Mouse (Mus musculus): ENCODE results near the gene Myh11. TPM values are rescaled to one million over a fixed set of nuclear protein-coding genes. Genes with fewer than 3 reads are reported as not detected.

Myh11 gene
- polyA plus RNA-seq, 2 experiments: 1.2 to 1.5 TPM

DNA sequence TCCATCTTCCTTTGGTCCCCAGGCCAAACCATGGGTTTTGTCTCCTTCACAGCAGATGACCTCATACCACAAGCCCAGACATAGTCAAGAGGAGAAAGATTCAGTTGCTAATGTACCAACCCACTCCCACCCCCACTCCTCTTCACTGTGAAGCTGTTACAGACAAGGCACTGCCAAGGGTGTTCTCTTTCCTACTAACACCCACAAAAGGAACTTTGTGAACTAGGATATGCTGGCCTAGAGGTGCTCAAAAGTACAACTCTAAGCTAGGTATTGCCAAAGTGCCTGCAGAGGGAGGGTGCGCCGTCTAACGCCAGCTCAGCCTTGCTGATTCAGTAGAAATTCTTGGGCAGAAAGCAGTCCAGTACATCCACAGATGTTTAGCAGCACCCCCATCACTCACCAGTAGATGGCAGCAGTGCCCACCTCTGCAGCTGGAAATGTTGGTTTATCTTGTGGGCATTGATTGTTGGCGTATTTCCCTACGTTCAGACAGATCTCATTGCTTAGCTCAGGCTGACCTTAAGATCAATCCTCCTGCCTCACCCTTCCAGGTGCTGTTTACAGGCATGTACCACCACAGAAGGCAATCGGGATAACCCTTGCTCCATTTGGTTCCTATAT is 54.0 kb downstream of the Myh11 start:
- Histone ChIP-seq H3K4me1 (ENCODE audit: control insufficient read depth, insufficient read depth, low read length) (no peaks in the 10 kb centered on the region), H3K9ac (ENCODE audit: low read depth, low read length, severe bottlenecking) (no peak overlapping the region), H3K36me3 (ENCODE audit: control insufficient read depth, insufficient read depth, low read length) (no peaks in the 10 kb centered on the region), H3K4me3 (replicated peaks; ENCODE audit: low read length) (no peak overlapping the region), H3K27me3 (ENCODE audit: control insufficient read depth, insufficient read depth, low read length) (no peaks in the 10 kb centered on the region), H3K27ac (replicated peaks; ENCODE audit: low read depth, low read length) (no peak overlapping the region), H3K4me2 (replicated peaks; ENCODE audit: low read depth, low read length, severe bottlenecking) (no peak overlapping the region), H3K9me3 (ENCODE audit: control insufficient read depth, low read length) (no peaks in the 10 kb centered on the region)
- peak; percentile 62; the same call in 1 of the 2 replicates for ATAC-seq (ENCODE audit: low FRiP score, low read depth)
- peak; percentile 75 for DNase-seq (ENCODE audit: low spot score)
- no peak for TF ChIP-seq POLR2A (IDR thresholded peaks at IDR 0.05; ENCODE audit: borderline replicate concordance, extremely low read depth, insufficient read depth, insufficient read length)
- WGBS: 18% methylated on average over 6 of the region's 6 CpGs

DNA sequence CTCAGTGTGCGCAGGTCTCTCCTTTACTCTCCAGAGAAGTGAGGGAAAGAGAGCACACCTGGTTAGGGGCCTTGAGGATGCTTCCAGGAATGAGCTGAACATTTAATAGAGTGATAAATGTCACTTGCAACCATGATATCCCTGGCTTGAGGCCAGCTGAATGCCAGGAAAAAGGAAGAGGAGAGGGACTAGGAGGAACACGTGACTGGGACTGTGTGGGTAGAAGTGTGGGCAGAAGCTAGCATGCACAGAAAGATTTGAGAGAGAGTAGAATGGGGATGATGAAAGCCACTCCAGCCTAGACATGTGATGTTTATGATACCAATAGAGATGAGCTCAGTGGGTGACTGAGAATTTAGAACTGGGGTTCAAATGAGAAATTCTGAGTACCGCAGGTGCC is 76.0 kb downstream of the Myh11 start:
- DNase-seq (ENCODE audit: low spot score) (no peak), ATAC-seq (ENCODE audit: low FRiP score, low read depth) (no peak)
- no peaks in the 10 kb centered on the region for H3K27me3 ChIP-seq (ENCODE audit: control insufficient read depth, insufficient read depth, low read length)
- TF ChIP-seq POLR2A (IDR thresholded peaks at IDR 0.05; ENCODE audit: borderline replicate concordance, extremely low read depth, insufficient read depth, insufficient read length): no peak
- no peaks in the 10 kb centered on the region for H3K9me3 ChIP-seq (ENCODE audit: control insufficient read depth, low read length)
- H3K27ac ChIP-seq (replicated peaks; ENCODE audit: low read depth, low read length): no peak overlapping the region
- 81% methylated on average over 3 of the region's 3 CpGs for WGBS
- H3K4me2 ChIP-seq (replicated peaks; ENCODE audit: low read depth, low read length, severe bottlenecking): no peak overlapping the region
- H3K36me3 ChIP-seq (ENCODE audit: control insufficient read depth, insufficient read depth, low read length): no peaks in the 10 kb centered on the region
- H3K4me1 ChIP-seq (ENCODE audit: control insufficient read depth, insufficient read depth, low read length): no peaks in the 10 kb centered on the region
- H3K4me3 ChIP-seq (replicated peaks; ENCODE audit: low read length): no peak overlapping the region
- no peak overlapping the region for H3K9ac ChIP-seq (ENCODE audit: low read depth, low read length, severe bottlenecking)

DNA sequence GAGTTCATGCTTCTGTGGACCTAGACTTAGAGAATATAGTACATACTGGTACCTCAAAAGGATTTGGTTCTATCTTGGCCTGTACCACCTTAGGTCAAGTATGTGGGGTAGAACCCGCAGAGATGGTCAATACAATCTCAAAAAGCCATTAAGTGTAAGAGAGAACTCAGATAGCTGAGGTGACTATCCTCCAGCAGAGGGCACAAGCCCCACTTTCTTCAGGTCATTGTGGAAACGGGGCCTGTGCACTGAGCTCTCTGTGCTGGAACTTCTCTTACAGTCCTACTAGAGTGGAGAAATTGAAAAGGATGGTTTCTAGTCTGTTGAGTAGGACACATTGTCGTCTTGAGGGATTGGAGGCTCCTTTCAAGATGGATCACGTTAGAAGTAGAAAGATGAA is 92.4 kb downstream of the Myh11 start:
- 71% methylated on average over 4 of the region's 4 CpGs for WGBS
- ATAC-seq (ENCODE audit: low FRiP score, low read depth) (no peak), DNase-seq (ENCODE audit: low spot score) (no peak)
- no peak overlapping the region for H3K9ac ChIP-seq (ENCODE audit: low read depth, low read length, severe bottlenecking)
- H3K27ac ChIP-seq (replicated peaks; ENCODE audit: low read depth, low read length): no peak overlapping the region
- no peaks in the 10 kb centered on the region for H3K9me3 ChIP-seq (ENCODE audit: control insufficient read depth, low read length)
- H3K4me1 ChIP-seq (ENCODE audit: control insufficient read depth, insufficient read depth, low read length): no peaks in the 10 kb centered on the region
- H3K36me3 ChIP-seq (ENCODE audit: control insufficient read depth, insufficient read depth, low read length): no peaks in the 10 kb centered on the region
- H3K4me2 ChIP-seq (replicated peaks; ENCODE audit: low read depth, low read length, severe bottlenecking): no peak overlapping the region
- no peak for TF ChIP-seq POLR2A (IDR thresholded peaks at IDR 0.05; ENCODE audit: borderline replicate concordance, extremely low read depth, insufficient read depth, insufficient read length)
- no peak overlapping the region for H3K4me3 ChIP-seq (replicated peaks; ENCODE audit: low read length)
- H3K27me3 ChIP-seq (ENCODE audit: control insufficient read depth, insufficient read depth, low read length): no peaks in the 10 kb centered on the region

DNA sequence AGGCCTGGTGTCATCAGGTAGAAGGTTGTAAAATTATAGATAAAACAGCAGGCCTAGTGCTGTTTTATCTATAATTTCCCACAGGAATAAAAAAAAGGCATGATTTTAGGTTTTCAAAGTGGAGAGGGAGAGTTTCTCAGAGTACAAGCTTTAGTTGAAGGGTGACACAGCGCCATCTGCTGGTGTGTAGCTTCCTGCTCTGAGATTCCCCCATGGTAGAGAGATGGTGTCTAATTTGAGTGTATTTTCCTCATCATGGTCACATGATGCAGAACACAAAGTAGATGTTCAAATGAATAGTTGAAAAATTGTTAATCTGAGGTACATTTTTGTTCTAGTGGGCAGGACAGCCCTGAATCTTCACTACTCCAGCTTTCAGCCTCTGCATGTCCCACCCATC is 95.7 kb downstream of the Myh11 start:
- ATAC-seq (ENCODE audit: low FRiP score, low read depth): no peak
- 42% methylated on average over 1 of the region's 1 CpGs for WGBS

DNA sequence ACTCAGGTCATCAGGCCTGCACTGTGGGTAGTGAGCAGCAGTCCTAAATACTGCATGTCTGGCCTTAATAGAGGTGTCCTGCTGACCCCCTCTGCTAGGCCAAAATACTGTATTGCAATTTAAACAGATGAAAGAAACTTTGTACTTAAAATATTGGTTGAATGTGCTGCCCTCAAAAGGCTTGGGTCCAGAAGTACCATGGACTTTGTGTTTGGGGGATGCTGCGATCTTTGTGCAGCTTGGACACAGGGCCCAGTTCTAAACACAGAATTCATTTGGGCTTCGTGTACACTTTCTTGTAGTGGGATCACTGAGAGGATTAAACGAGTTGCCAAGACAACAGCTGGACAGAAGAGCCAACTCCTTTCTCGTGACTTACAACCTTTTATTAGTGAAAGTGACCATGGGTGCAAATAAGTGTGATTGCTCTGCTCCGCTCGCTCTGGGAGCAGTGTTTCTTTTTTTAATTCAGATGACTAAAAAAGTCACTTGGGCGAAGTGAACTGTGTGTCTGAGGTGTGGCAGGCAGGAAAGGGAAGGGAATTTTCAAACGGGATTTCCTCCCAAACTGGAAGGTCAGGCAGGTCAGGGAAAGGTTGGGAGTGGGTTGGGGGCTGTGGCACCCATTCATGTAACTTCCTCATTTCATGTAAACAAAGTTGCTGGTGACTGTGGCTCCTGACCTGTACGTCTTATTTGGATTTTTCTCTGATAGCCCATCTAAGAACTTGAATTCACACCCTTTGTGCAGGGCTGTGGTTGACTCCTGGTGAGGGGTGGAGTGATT is 96.8 kb downstream of the Myh11 start:
- TF ChIP-seq POLR2A (IDR thresholded peaks at IDR 0.05; ENCODE audit: borderline replicate concordance, extremely low read depth, insufficient read depth, insufficient read length): no peak
- H3K4me2 ChIP-seq (replicated peaks; ENCODE audit: low read depth, low read length, severe bottlenecking): no peak overlapping the region
- H3K4me1 ChIP-seq (ENCODE audit: control insufficient read depth, insufficient read depth, low read length): no peaks in the 10 kb centered on the region
- DNase-seq (ENCODE audit: low spot score): no peak
- no peak overlapping the region for H3K27ac ChIP-seq (replicated peaks; ENCODE audit: low read depth, low read length)
- H3K9ac ChIP-seq (ENCODE audit: low read depth, low read length, severe bottlenecking): no peak overlapping the region
- H3K36me3 ChIP-seq (ENCODE audit: control insufficient read depth, insufficient read depth, low read length): peaks cover 39% of the 10 kb centered on the region
- WGBS: 72% methylated on average over 9 of the region's 9 CpGs
- H3K4me3 ChIP-seq (replicated peaks; ENCODE audit: low read length): no peak overlapping the region
- no peaks in the 10 kb centered on the region for H3K9me3 ChIP-seq (ENCODE audit: control insufficient read depth, low read length)
- no peaks in the 10 kb centered on the region for H3K27me3 ChIP-seq (ENCODE audit: control insufficient read depth, insufficient read depth, low read length)
- ATAC-seq (ENCODE audit: low FRiP score, low read depth): no peak

More for the DNA sequence above, 95.7 kb downstream of the Myh11 start:
- no peaks in the 10 kb centered on the region for H3K9me3 ChIP-seq (ENCODE audit: control insufficient read depth, low read length)
- H3K36me3 ChIP-seq (ENCODE audit: control insufficient read depth, insufficient read depth, low read length): peaks cover 28% of the 10 kb centered on the region
- no peak overlapping the region for H3K4me2 ChIP-seq (replicated peaks; ENCODE audit: low read depth, low read length, severe bottlenecking)
- peak; percentile 29 for DNase-seq (ENCODE audit: low spot score)
- no peak overlapping the region for H3K4me3 ChIP-seq (replicated peaks; ENCODE audit: low read length)
- no peak overlapping the region for H3K27ac ChIP-seq (replicated peaks; ENCODE audit: low read depth, low read length)
- H3K27me3 ChIP-seq (ENCODE audit: control insufficient read depth, insufficient read depth, low read length): no peaks in the 10 kb centered on the region
- H3K4me1 ChIP-seq (ENCODE audit: control insufficient read depth, insufficient read depth, low read length): no peaks in the 10 kb centered on the region
- TF ChIP-seq POLR2A (IDR thresholded peaks at IDR 0.05; ENCODE audit: borderline replicate concordance, extremely low read depth, insufficient read depth, insufficient read length): no peak
- H3K9ac ChIP-seq (ENCODE audit: low read depth, low read length, severe bottlenecking): no peak overlapping the region
